Mouse (Mus musculus): ENCODE results near the gene Nab2. TPM values are rescaled to one million over a fixed set of nuclear protein-coding genes. Genes with fewer than 3 reads are reported as not detected.
A peak's percentile ranks its signal among the peaks of the same experiment; 100 is the strongest.

Nab2 gene
- polyA plus RNA-seq (2014; fragmentation: Nextera tagmentation; extraction: Ambion mirVana), result 19.0 and 19.8 TPM in 2 replicates

DNA sequence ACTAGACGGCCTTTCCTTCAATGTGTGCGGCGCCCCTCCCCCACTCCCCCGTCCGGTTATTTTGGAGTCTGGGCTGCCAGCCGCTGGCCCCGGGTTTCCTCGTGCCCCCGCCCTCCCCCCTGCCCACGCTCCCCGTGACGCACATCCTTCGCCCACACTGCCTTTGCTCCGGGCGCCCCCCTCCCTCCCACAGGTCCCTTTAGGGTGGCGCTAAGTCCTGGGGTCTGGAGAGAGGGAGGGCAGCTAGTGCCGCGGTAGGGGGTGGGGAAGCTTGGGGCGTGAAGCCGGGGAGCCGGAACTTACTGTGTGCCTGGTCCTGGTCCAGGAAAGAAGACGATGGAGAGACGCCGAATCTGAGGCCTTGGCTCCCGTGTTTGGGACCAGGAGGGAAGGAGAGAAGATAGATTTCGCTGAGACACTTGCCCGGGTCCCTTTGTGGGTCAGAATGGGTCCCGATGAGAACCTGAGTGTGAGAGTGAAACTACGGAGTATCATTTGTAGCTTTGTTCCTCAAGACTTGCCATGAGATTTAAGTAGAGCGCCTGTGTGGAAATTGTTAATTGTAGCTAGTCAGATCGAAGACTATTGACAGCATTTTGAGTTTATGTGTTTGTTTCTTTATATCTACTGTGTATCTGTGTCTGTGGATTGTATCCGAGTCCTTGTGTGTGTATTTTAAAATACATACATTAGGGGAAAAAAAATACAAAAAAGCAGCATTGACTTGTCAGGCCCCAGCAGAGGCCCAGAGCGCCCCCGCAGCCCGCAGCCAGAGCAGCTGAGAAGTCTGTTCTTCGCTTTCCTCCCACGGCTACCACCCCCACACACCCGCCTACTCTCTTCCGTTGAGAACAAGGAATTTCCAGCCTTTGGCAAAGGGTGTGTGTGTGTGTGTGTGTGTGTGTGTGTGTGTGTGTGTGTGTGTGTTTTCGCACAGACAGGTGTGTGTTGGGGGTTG, at the start of gene Nab2:
TSS of gene Nab2 (minus strand) at position 476 of the 958 bp plus-strand sequence.
- ATAC-seq (ENCODE audit: low FRiP score, low TSS enrichment), result peak; percentile 8; the same call in 1 of the 2 replicates
- Histone ChIP-seq H3K27ac (ENCODE audit: low read depth, low read length) (peak within 1 kb of the TSS; percentile 99), H3K27me3 (ENCODE audit: control insufficient read depth, insufficient read depth, low read length) (no peaks in the 10 kb centered on the region), H3K4me2 (replicated peaks; ENCODE audit: low read depth, low read length) (peak within 1 kb of the TSS; percentile 65), H3K4me3 (ENCODE audit: low read length) (peak within 1 kb of the TSS; percentile 60), H3K9ac (ENCODE audit: low read depth, low read length) (peak within 1 kb of the TSS; percentile 77), H3K36me3 (ENCODE audit: control insufficient read depth, insufficient read depth, low read length) (peaks cover 17% of the 10 kb centered on the region), H3K4me1 (ENCODE audit: control insufficient read depth, insufficient read depth, low read length) (peaks cover 41% of the 10 kb centered on the region), H3K9me3 (ENCODE audit: control insufficient read depth, low read length) (no peaks in the 10 kb centered on the region)
- 2% methylated on average over 39 of the region's 40 CpGs for WGBS

DNA sequence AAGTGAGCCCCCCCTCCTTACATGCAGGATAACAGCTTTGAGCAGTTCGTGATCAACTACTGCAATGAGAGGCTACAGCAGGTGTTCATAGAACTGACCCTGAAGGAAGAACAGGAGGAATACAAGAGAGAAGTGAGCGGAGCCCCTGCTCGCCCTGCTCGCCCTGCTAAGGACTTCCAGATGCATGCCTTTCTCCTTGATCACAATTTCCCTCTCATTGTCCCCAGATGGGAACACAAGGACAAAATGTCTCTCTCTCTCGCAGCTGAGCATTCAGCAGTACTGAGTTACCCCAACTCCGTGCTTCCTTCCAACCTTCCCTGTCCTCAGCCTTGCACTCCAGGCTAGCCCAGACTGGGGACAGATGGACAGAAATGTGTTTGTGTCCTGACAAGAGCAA, 44.4 kb upstream of the Nab2 start:
- Histone ChIP-seq H3K4me1 (ENCODE audit: control insufficient read depth, insufficient read depth, low read length) (peaks cover 6% of the 10 kb centered on the region), H3K9ac (ENCODE audit: low read depth, low read length) (no peak overlapping the region)
- WGBS, result 90% methylated on average over 6 of the region's 6 CpGs

DNA sequence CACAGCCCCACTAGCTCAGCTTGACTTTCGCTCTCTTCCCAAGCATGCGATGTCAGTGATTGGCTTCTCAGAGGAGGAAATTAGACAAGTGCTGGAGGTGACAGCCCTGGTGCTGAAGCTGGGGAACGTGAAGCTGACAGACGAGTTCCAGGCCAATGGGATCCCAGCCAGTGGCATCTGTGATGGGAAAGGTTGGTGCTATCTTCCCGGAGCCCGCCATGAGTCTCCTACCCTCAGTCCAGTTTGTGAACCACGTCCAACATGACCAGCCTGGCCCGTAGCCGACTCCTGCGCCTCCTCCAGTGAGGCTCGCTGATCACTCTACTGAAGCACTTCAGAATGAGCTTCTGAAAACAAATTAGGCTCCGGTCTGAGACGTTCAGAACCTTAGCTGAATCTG, 42.0 kb upstream of the Nab2 start:
- peaks cover 2% of the 10 kb centered on the region; the same call in 1 of the 2 replicates for H3K4me1 ChIP-seq (ENCODE audit: control insufficient read depth, insufficient read depth, low read length)
- WGBS, result 46% methylated on average over 13 of the region's 13 CpGs

More for the DNA sequence above, 44.4 kb upstream of the Nab2 start:
- Histone ChIP-seq H3K27ac (ENCODE audit: low read depth, low read length) (no peak overlapping the region), H3K9me3 (ENCODE audit: control insufficient read depth, low read length) (no peaks in the 10 kb centered on the region), H3K27me3 (ENCODE audit: control insufficient read depth, insufficient read depth, low read length) (no peaks in the 10 kb centered on the region), H3K36me3 (ENCODE audit: control insufficient read depth, insufficient read depth, low read length) (no peaks in the 10 kb centered on the region), H3K4me2 (replicated peaks; ENCODE audit: low read depth, low read length) (no peak overlapping the region), H3K4me3 (ENCODE audit: low read length) (no peak overlapping the region)
- no peak for ATAC-seq (ENCODE audit: low FRiP score, low TSS enrichment)

DNA sequence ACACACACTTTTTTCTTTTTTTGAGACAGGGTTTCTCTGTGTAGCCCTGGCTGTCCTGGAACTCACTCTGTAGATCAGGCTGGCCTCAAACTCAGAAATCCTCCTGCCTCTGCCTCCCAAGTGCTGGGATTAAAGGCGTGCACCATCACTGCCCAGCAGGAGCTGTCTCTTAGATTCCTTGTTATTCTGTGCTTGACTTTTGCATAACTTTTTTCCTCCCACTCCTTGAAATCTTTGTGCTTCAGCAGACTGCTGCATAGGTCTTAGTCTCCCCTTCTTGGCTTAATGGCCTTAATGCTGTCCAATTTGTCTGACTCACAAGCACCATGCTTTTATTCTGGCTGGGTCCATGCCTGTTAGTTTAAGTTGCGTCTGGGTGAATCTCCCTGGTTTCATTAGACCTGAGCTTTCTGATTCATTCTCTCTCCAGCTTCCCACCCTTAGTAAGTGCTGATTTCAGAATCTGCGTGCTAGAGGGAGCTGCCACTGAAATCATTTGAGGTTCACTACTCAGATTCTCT, 40.5 kb upstream of the Nab2 start:
- H3K4me3 ChIP-seq (ENCODE audit: low read length), result no peak overlapping the region

More for the DNA sequence above, 42.0 kb upstream of the Nab2 start:
- H3K27me3 ChIP-seq (ENCODE audit: control insufficient read depth, insufficient read depth, low read length), result no peaks in the 10 kb centered on the region
- H3K27ac ChIP-seq (ENCODE audit: low read depth, low read length), result no peak overlapping the region
- no peak overlapping the region for H3K4me3 ChIP-seq (ENCODE audit: low read length)
- H3K9me3 ChIP-seq (ENCODE audit: control insufficient read depth, low read length), result no peaks in the 10 kb centered on the region
- no peak overlapping the region for H3K9ac ChIP-seq (ENCODE audit: low read depth, low read length)
- no peak; the same call in 1 of the 2 replicates for ATAC-seq (ENCODE audit: low FRiP score, low TSS enrichment)
- no peaks in the 10 kb centered on the region for H3K36me3 ChIP-seq (ENCODE audit: control insufficient read depth, insufficient read depth, low read length)
- H3K4me2 ChIP-seq (replicated peaks; ENCODE audit: low read depth, low read length), result no peak overlapping the region

DNA sequence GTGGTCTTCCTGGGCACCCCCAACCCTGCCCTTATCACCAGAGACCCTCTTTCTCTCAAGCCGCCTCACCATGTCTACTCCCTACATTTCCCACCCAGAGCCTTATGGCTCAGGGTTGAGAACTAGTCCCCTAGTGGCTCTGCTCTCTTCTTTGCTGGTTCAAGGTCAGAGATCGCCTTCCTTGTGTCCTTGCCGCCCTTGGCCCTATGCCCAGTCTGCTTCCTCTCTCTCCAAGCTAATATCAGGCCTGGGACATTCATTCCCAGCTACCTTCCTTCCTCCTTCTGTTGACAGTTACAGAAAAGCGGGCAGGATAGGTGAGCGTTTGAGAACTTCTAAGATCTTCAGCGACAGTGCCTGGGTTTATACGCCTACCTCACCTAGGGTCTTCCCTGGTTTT, 39.4 kb upstream of the Nab2 start:
- no peak overlapping the region for H3K4me3 ChIP-seq (ENCODE audit: low read length)
- no peak overlapping the region for H3K27ac ChIP-seq (ENCODE audit: low read depth, low read length)
- WGBS, result 81% methylated on average over 7 of the region's 7 CpGs
- no peak for ATAC-seq (ENCODE audit: low FRiP score, low TSS enrichment)
- H3K4me1 ChIP-seq (ENCODE audit: control insufficient read depth, insufficient read depth, low read length), result peaks cover 2% of the 10 kb centered on the region; the same call in 1 of the 2 replicates
- H3K4me2 ChIP-seq (replicated peaks; ENCODE audit: low read depth, low read length), result no peak overlapping the region
- H3K9ac ChIP-seq (ENCODE audit: low read depth, low read length), result no peak overlapping the region
- no peaks in the 10 kb centered on the region for H3K9me3 ChIP-seq (ENCODE audit: control insufficient read depth, low read length)
- no peaks in the 10 kb centered on the region for H3K36me3 ChIP-seq (ENCODE audit: control insufficient read depth, insufficient read depth, low read length)
- no peaks in the 10 kb centered on the region for H3K27me3 ChIP-seq (ENCODE audit: control insufficient read depth, insufficient read depth, low read length)

More for the DNA sequence above, 40.5 kb upstream of the Nab2 start:
- no peak overlapping the region for H3K4me2 ChIP-seq (replicated peaks; ENCODE audit: low read depth, low read length)
- H3K9me3 ChIP-seq (ENCODE audit: control insufficient read depth, low read length), result no peaks in the 10 kb centered on the region
- H3K27ac ChIP-seq (ENCODE audit: low read depth, low read length), result no peak overlapping the region
- WGBS, result 88% methylated on average over 3 of the region's 3 CpGs
- H3K27me3 ChIP-seq (ENCODE audit: control insufficient read depth, insufficient read depth, low read length), result no peaks in the 10 kb centered on the region
- H3K36me3 ChIP-seq (ENCODE audit: control insufficient read depth, insufficient read depth, low read length), result no peaks in the 10 kb centered on the region
- H3K4me1 ChIP-seq (ENCODE audit: control insufficient read depth, insufficient read depth, low read length), result peaks cover 2% of the 10 kb centered on the region; the same call in 1 of the 2 replicates
- no peak overlapping the region for H3K9ac ChIP-seq (ENCODE audit: low read depth, low read length)
- no peak for ATAC-seq (ENCODE audit: low FRiP score, low TSS enrichment)

DNA sequence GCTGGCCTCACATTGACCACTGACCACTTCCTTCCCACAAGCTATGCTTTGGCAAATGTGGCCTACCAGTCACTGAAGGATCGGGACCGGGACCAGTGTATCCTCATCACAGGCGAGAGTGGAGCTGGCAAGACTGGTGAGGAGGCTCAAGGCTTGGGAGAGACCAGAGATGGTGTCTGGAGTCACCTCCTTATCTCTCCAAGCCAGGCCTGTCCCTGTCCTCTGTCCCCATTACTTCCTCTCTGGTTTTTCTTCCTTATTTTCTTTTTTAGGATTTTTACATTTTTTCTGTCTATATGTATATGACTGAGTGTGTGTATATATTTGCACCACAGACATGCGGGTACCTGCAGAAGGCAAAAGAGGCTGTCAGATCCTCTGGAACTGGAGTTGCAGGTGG, 37.4 kb upstream of the Nab2 start:
- Histone ChIP-seq H3K4me3 (ENCODE audit: low read length) (no peak overlapping the region), H3K4me1 (ENCODE audit: control insufficient read depth, insufficient read depth, low read length) (no peaks in the 10 kb centered on the region), H3K4me2 (replicated peaks; ENCODE audit: low read depth, low read length) (no peak overlapping the region), H3K27me3 (ENCODE audit: control insufficient read depth, insufficient read depth, low read length) (no peaks in the 10 kb centered on the region), H3K36me3 (ENCODE audit: control insufficient read depth, insufficient read depth, low read length) (no peaks in the 10 kb centered on the region), H3K9me3 (ENCODE audit: control insufficient read depth, low read length) (no peaks in the 10 kb centered on the region), H3K9ac (ENCODE audit: low read depth, low read length) (no peak overlapping the region), H3K27ac (ENCODE audit: low read depth, low read length) (no peak overlapping the region)
- WGBS, result 89% methylated on average over 4 of the region's 4 CpGs
- no peak for ATAC-seq (ENCODE audit: low FRiP score, low TSS enrichment)

DNA sequence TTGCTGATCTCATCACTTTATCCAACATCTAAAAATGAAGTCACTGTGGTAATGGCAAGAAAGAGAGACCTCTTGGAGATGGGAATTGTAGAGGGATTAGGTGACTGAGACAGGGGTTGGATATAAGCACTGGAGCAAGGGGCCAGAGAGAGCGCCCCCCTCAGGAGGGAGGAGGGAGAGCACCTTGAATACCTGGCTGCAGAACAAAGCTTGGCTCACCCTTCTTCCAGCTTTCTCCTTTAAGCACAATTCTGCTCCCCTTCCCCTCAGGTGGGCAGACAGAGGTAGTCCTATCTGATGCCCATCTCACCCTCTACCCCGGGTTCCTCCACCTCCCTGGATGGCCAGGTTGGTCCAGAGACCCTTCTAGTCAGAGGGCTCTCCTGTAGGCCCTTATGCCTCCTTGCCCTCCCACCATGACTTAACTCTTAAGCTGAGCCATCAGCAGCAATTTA, 36.4 kb upstream of the Nab2 start, which contains the start of gene Myo1a:
TSS of gene Myo1a (plus strand) at position 405 of the 455 bp plus-strand sequence.
- Histone ChIP-seq H3K9me3 (ENCODE audit: control insufficient read depth, low read length) (no peaks in the 10 kb centered on the region), H3K4me1 (ENCODE audit: control insufficient read depth, insufficient read depth, low read length) (no peaks in the 10 kb centered on the region), H3K27me3 (ENCODE audit: control insufficient read depth, insufficient read depth, low read length) (no peaks in the 10 kb centered on the region), H3K4me2 (replicated peaks; ENCODE audit: low read depth, low read length) (no peak within 1 kb of the TSS), H3K27ac (ENCODE audit: low read depth, low read length) (no peak within 1 kb of the TSS), H3K4me3 (ENCODE audit: low read length) (no peak within 1 kb of the TSS), H3K9ac (ENCODE audit: low read depth, low read length) (no peak within 1 kb of the TSS), H3K36me3 (ENCODE audit: control insufficient read depth, insufficient read depth, low read length) (no peaks in the 10 kb centered on the region)
- WGBS, result 75% methylated on average over 2 of the region's 2 CpGs
- ATAC-seq (ENCODE audit: low FRiP score, low TSS enrichment), result no peak

DNA sequence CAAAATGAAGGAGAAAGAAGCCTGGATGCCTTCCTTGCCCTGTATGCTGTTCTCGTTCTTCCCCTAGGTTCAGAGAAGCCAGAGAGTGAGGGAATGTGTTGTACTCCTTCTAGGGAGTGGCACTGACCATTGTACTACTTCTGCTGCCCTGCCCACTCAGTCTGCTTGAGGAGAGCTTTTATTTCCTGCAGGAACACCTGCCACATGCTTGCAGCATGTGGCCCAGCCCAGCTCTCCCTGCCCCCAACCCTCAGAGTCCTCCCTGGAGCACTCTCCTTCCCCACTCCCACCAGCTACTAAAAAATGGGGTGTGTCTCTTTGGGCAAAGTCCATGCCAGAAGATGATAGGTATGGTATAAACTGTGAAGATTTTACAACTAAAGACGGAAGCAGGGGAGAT, 35.9 kb upstream of the Nab2 start:
- H3K4me3 ChIP-seq (ENCODE audit: low read length), result no peak overlapping the region
- no peak overlapping the region for H3K9ac ChIP-seq (ENCODE audit: low read depth, low read length)
- H3K36me3 ChIP-seq (ENCODE audit: control insufficient read depth, insufficient read depth, low read length), result peaks cover 2% of the 10 kb centered on the region; the same call in 1 of the 2 replicates
- H3K4me2 ChIP-seq (replicated peaks; ENCODE audit: low read depth, low read length), result no peak overlapping the region
- ATAC-seq (ENCODE audit: low FRiP score, low TSS enrichment), result no peak
- H3K27me3 ChIP-seq (ENCODE audit: control insufficient read depth, insufficient read depth, low read length), result no peaks in the 10 kb centered on the region
- no peaks in the 10 kb centered on the region for H3K9me3 ChIP-seq (ENCODE audit: control insufficient read depth, low read length)
- no peaks in the 10 kb centered on the region for H3K4me1 ChIP-seq (ENCODE audit: control insufficient read depth, insufficient read depth, low read length)
- whole genome bisulfite sequencing, result 63% methylated on average over 2 of the region's 2 CpGs
- H3K27ac ChIP-seq (ENCODE audit: low read depth, low read length), result no peak overlapping the region

DNA sequence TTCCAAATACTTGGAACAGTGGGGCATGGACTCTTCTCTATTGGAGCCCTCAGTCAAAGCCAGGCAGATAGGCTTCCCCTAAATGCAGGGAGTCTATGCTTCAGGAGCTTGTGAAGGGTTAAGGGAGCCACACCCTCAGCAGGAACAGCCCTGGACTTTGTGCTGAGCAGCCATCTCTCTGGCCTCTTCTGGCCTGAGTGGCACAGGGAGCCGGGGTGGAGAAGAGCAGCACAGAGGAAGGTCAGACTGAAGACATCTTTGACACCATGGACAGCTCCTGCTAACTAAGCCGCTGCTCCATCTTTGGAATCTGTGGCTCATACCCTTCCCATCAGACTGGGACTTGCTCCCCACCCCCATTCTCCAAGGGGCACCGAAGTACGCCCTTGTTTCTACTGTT, 34.9 kb upstream of the Nab2 start:
- ATAC-seq (ENCODE audit: low FRiP score, low TSS enrichment), result no peak
- no peak overlapping the region for H3K4me2 ChIP-seq (replicated peaks; ENCODE audit: low read depth, low read length)
- H3K9me3 ChIP-seq (ENCODE audit: control insufficient read depth, low read length), result no peaks in the 10 kb centered on the region
- H3K4me1 ChIP-seq (ENCODE audit: control insufficient read depth, insufficient read depth, low read length), result no peaks in the 10 kb centered on the region
- WGBS, result 32% methylated on average over 4 of the region's 4 CpGs
- H3K4me3 ChIP-seq (ENCODE audit: low read length), result no peak overlapping the region
- no peak overlapping the region for H3K27ac ChIP-seq (ENCODE audit: low read depth, low read length)
- no peak overlapping the region for H3K9ac ChIP-seq (ENCODE audit: low read depth, low read length)
- peaks cover 8% of the 10 kb centered on the region; the same call in 1 of the 2 replicates for H3K36me3 ChIP-seq (ENCODE audit: control insufficient read depth, insufficient read depth, low read length)
- no peaks in the 10 kb centered on the region for H3K27me3 ChIP-seq (ENCODE audit: control insufficient read depth, insufficient read depth, low read length)
